Mouse (Mus musculus) bone marrow, adult 2 months (tissue): ENCODE results near the gene Cd44.

Experiments used
- CTCF ChIP-seq: fragments of 200-500 bp; IDR thresholded peaks from 2 replicates; pipeline ENCODE4 v1.5.1; 2011; ENCODE audit warnings: low read length, control low read depth; ENCODE audit not compliant: control insufficient read depth, insufficient read depth
- POLR2A ChIP-seq: fragments of 200-500 bp; IDR thresholded peaks from 2 replicates; pipeline ENCODE4 v1.6.1; 2011; ENCODE audit warnings: low read depth, mild to moderate bottlenecking, control low read depth, low read length, borderline replicate concordance; ENCODE audit not compliant: control insufficient read depth

- no peak for TF ChIP-seq CTCF
- TF ChIP-seq POLR2A = no peak
These were observed 99.6 kb downstream of the Cd44 start for GRCm38 (mm10) chr2:102801899-102802298.
